Mouse (Mus musculus) adrenal gland, postnatal 25 days (tissue): ENCODE measurements around the gene Cbfa2t2. TPM values are rescaled to one million over a fixed set of nuclear protein-coding genes. Genes with fewer than 3 reads are reported as not detected.

Experiments used
- DNase-seq: peaks from one replicate; pipeline ENCODE4 v3.0.0; 2021; ENCODE audit warnings: mixed read lengths
- long read RNA-seq: library from polyadenylated mRNA; stranded (forward); transcript quantifications from one replicate; pipeline ENCODE4 v2.0.0, GENCODE M21; 2021
- total RNA-seq: library from RNA; stranded (reverse); gene quantifications from 2 replicates; pipeline ENCODE4 v1.2.3, GENCODE M21; 2021

Gene Cbfa2t2
- 40.7 and 50.1 TPM in 2 replicates for total RNA-seq
- long read RNA-seq, full-length matches to known transcripts: 6 of 8 reads
- long read RNA-seq, partial matches to known transcripts: 2 of 8 reads
- long read RNA-seq, other reads (novel, unspliced or antisense): 0 of 8 reads

DNA sequence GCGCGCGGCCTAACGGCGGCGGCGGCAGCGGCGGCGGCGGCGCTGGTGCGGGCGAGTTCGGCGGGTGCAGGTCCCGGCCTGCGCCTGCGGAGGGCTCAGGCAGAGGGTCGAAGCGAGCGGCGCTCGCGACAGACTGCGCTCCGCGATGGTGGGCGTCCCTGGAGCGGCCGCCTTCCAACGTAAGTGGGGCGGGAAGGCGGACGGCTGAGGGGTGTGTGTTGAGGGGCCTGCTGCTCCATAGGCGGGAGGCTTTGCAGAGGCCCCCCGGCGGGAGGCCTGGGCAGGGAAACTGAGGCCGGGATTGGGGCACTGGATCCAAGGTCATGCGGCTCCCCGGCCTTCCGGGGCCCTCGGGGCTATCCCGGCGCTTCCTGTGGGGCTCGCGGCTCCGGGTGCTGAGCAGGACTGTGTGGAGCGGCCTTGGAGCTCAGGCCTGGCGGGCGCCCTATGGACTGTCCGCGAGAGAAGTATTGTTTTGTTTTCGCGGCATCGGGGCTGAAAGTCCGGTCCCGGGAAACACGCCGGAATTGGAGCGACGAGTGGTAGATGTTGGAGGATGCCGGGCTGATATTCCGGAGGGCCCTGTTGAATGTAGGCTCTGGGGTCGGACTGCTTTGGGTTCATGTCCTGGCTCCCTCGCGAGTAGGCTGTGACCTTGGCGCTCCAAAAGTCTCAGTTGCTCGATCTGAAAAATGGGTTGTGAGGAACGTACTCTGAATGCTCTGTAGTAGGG is at the start of gene Cbfa2t2:
Cbfa2t2 (plus strand) TSS at position 24 of the 733 bp plus-strand sequence.
- DNase-seq: peak; percentile 64

DNA sequence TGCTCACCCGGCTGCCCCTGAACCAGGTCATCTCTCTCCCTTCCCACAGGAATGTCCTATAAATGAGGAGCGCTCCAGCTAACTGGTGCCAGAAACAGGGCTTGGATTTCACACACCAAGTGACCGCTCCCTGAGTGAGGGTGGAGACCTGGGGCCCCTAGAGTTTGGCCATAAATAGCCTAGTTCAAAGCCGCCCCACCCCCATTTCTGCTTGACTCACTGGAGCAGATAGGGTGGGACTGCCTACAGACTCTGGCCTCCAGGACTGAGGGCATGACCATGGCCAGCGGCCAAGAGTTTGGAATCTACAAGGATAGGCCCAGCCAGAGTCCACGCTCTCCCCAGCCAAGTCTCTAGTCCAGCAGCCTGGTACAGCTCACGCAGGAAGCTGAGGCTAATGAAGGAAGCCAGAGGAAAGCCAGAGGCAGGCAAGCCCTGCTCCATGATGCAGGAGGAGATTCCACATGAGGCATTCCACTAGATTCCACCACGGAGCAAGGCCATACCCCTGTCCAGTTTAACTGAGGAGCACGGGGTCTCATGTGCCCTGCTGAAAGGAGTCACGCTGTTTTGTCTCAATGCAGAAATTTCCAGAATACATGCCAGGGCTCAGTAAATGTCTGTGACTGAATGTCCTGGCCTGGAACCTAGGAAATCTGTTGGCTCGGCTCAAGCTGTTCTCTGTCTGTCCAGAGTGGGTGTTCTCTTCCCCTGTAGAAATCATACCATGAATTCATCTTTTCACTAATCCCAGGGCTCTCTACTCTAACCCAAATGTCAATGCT is 45.9 kb upstream of the Cbfa2t2 start:
- peak; percentile 93 for DNase-seq

GRCm38 (mm10) chr2:154394602-154395001 is 41.7 kb upstream of the Cbfa2t2 start:
- no peak for DNase-seq

DNA sequence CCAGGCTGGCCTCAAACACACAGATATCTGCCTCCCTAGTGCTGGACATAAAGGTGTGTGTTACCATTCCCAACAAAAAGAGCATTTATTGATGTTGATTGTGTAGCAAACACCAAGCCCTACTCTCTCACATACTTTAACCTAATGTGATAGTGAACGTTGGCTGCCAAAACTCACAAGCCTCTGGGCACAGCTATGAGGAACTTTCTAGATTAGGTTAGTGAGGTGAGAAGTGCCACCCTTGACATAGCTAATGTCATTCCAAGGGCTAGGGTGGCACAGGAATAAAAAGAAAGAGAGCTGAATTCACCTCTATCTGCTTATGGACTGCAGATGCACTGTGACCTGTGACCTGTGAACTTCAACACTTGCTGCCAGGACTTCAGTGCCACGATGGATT is 39.8 kb upstream of the Cbfa2t2 start:
- no peak for DNase-seq

- DNase-seq: no peak
These were observed 38.0 kb upstream of the Cbfa2t2 start for GRCm38 (mm10) chr2:154398267-154398666.

DNA sequence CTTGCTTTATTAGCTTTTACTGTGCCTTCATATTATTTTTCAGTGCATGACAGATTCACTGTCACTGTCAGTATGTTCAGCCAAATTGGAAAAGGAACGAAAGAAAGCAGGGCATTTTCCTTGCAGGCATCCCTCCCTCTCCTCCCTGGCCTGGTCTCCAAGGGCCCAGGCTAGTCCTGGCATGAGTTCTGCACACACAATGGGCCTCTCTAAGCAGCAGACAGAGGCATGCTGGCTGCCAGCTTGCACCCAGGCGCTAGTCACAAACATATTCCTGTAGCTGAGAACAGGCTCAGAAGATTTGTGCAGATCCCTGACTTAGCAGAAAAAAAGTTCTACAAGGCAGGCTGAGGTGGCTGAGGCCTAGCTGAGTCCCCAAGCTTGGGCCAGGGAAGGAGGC is 37.0 kb upstream of the Cbfa2t2 start:
- no peak for DNase-seq

DNA sequence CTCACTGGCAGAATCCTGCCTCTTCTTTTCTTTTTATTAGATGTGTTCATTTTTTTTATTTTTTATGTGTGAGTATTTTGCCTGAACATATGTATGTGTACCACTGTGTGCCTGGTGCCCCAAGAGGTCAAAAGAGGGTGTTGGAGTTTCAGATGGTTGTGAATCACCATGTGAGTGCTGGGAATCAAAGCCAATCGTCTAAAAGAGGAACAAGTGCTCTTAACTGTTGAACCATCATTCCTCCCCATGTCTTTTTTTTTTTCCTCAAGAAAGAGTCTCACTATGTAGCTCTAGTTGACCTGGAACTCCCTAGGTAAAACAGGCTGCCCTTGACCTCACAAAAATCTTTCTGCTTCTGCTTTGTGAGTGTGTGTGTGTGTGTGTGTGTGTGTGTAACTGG is 34.3 kb upstream of the Cbfa2t2 start:
- no peak for DNase-seq

DNA sequence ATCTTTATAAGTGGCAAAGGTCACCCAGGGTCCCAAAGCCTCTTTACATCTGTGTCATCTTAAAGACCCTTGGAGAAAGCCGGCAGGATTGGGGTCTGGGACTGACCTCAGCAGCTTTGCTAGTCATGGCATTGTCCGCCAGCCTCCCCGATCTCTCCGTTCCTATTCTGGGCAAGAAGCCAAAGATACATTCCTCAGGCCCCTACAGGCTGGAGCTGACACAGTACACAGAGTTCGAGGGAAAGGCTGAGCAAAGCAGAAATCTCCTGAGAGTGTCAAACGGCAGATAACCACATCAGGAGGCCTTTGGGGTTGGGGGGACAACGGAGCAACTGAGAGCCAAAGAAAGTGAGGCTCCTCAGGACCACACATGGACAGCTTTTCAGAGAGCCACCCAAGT is 33.5 kb upstream of the Cbfa2t2 start:
- peak; percentile 32 for DNase-seq

GRCm38 (mm10) chr2:154405447-154405994 is 30.8 kb upstream of the Cbfa2t2 start:
- no peak for DNase-seq

DNA sequence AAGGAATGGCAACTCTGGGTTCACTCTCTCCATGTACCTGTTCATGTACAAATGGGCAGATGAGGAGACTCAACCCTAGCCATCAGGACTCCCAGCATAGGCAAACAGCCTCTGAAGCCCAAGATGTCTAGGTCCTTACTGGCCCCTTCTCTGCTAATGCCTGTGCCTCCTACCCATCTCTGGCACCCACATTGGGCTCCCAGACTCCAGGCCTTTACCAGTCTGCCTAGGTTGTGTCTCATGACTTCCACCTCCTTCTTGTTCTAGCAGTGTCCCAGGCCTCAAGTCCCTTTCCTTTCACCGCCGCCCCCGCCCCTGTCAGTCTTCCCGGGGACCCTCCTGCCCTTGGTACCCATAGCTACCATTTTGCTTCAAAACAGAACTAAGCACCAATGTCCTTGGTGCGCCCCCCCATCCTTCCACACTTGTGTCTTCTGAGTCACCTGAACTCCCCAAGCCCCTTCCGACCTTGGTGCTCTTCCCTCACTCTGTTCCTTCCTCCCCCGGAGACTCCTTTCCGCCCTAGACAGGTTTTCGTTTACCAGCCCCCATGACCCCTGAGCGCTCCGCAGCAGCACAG is 29.1 kb upstream of the Cbfa2t2 start:
- DNase-seq: no peak

- peak; percentile 94 for DNase-seq
These were observed 28.4 kb upstream of the Cbfa2t2 start, which contains the start of gene Snta1 for GRCm38 (mm10) chr2:154407643-154408445. Gene Snta1, minus strand, starts transcription at chr2:154408099.

- peak; percentile 33 for DNase-seq
These were observed 25.9 kb upstream of the Cbfa2t2 start for GRCm38 (mm10) chr2:154410355-154410754.

GRCm38 (mm10) chr2:154412018-154412666 is 24.1 kb upstream of the Cbfa2t2 start:
- DNase-seq: no peak

DNA sequence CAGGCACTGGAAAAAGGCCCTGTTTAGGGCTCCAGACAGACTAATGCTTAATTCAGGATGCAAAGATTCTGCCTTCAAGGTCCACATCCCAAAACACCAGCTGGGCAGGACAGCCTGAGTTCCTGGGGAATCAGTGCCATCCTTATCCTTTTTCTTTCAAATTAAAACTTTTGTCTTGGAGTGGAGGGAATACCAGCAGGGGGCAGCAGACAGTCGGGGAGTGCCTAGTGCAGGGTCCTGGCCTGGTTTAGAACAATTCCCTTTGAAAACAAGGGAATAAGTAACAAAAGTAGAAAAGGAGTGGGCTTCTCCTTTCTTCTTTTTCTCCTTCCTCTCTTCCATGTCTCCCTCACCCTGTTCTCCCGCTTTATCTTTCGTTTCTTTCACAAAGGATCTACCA is 19.2 kb upstream of the Cbfa2t2 start:
- peak; percentile 86 for DNase-seq

DNA sequence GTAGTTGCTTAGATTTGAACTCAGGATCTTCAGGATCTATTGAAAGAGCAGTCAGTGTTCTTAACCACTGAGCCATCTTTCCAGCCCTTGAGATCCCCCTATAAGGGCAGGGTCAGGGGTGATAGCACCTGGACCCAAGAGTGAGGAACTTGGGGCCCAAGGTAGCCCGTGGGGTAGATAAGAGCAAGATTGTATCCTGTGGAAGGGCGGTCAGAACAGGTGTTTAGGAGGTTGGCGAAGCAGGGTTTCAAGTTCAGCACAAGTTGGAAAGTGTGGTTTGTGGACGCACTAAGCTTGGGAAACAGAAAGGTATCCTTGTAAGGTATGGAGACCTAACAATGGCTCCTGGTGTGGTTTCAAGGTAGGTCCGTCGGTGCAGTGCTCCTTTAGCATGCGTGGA is 18.3 kb upstream of the Cbfa2t2 start:
- DNase-seq: no peak

- no peak for DNase-seq
These were observed 16.4 kb upstream of the Cbfa2t2 start for GRCm38 (mm10) chr2:154419631-154420515.

DNA sequence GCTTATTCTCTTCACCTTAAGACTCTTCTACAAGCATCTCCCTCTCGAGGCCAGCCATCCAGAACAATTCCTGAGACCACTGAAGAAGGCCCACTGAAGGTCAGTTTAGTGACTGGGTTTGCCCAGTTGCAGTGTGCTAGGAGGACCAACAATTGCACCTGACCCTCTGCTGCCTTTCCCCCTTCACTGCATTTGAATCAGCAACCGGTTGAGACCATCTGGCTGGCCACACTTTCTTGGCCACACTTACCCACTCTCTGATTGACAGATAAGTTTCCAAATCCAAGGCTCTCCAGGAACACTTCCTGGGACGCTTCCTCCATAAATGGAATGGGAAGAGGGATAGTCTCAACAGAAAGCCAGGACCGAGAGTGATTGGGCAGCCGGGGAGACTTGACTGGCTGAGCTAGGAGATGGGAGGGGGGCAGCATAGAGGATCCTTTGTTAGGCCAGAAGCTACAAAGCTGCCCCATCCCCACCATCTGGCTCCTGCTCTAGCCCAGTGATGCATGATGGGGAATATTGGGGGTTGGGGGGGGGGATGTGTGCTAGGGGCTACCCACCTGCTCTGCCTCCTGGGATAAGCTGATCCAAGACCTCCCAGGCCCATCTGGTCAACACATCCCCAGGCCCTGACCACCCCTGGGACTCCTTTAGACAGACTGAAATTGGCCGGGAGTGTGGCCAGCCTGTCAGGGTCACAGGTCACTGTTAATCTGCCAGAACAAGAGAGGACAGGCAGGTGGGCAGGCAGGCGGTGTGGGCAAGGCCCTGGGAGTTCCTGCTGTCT is 15.1 kb upstream of the Cbfa2t2 start:
- no peak for DNase-seq

- no peak for DNase-seq
These were observed 14.1 kb upstream of the Cbfa2t2 start for GRCm38 (mm10) chr2:154422181-154422580.

- DNase-seq: no peak
These were observed 12.7 kb upstream of the Cbfa2t2 start for GRCm38 (mm10) chr2:154423548-154423947.
